Mouse (Mus musculus) testis, adult 2 months (tissue): ENCODE data around the gene Grm5.

Source experiments
- CTCF ChIP-seq: fragments of 200-500 bp; IDR thresholded peaks from 2 replicates; pipeline ENCODE4 v1.5.1; 2012; ENCODE audit warnings: low read depth, mild to moderate bottlenecking, inconsistent platforms, low read length, moderate library complexity; ENCODE audit not compliant: control insufficient read depth, insufficient read depth, insufficient replicate concordance
- POLR2A ChIP-seq: fragments of 200-500 bp; IDR thresholded peaks from 2 replicates; pipeline ENCODE4 v1.6.1; 2012; ENCODE audit warnings: low read depth, mild to moderate bottlenecking, inconsistent platforms, low read length, moderate library complexity; ENCODE audit not compliant: control insufficient read depth

- TF ChIP-seq POLR2A (no peak), CTCF (no peak)
These were observed 209.9 kb downstream of the Grm5 start for GRCm38 (mm10) chr7:87793896-87794295.
